Mouse (Mus musculus) layer of hippocampus, adult 2 months (tissue): ENCODE measurements around the gene Sertad3. TPM values are rescaled to one million over a fixed set of nuclear protein-coding genes. Genes with fewer than 3 reads are reported as not detected.

Source experiments
- DNase-seq, 2 experiments: peaks; one replicate each; pipeline ENCODE4 v3.0.0; 2022; ENCODE audit warnings: low spot score in 2 of 2
- H3K27ac ChIP-seq: fragments of 200-600 bp; 2 replicates; pipeline ENCODE4 v1.8.1; 2022
- H3K4me3 ChIP-seq: fragments of 200-600 bp; 2 replicates; pipeline ENCODE4 v1.8.1; 2022; ENCODE audit warnings: mild to moderate bottlenecking
- CTCF ChIP-seq: fragments of 200-600 bp; conservative IDR thresholded peaks from 2 replicates; pipeline ENCODE4 v1.8.1; 2022; ENCODE audit warnings: antibody characterized with exemption, mild to moderate bottlenecking, moderate library complexity
- total RNA-seq, 2 experiments: library from RNA; stranded (reverse); gene quantifications; 2 replicates each; pipeline ENCODE4 v1.2.3; 2021

Sertad3 gene
- total RNA-seq, 2 experiments from 2014 or later = 3.3 to 3.8 TPM

DNA sequence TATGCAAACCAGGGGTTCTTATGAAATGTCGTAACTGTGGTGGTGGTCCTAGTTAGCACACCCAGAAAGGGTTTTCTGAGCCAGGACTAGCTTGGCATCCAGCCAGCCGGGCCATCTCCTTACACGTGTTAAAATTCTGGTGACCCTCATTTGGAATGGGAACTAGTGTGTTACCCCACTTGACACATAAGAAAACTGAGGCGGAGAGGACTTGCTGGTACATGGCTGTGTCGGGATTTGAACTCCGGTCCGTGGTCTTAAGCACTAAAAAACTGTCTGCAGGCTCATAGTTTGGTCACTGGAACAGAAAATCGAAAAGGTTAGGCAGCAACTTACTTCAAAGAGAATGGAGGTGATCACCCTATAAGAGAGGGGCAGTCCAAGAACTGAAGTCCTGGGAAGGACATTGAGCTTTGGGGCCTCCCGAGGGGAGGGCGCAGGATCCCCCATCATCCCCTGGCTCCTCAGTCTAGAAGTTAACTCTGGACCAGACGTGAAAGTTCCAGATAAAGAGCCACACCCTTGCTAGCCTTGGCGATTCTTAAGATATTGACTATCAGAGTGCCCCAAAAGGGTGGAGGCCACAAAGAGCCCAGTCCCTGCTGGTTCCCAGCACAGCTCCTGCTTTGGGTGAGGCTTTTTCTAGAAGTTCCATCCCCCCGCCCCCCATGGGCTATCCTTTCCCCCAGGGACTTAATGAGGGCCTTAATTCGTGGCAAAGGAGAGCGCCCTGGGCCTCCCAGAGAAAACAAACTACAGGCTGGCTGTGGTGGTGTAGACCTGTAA, 25.0 kb upstream of the Sertad3 start:
- peak overlapping the region; percentile 67 for H3K4me3 ChIP-seq
- peak in 1 of 2 experiments; percentile 24 for DNase-seq
- peak overlapping the region; percentile 77 for H3K27ac ChIP-seq
- TF ChIP-seq CTCF = no peak

DNA sequence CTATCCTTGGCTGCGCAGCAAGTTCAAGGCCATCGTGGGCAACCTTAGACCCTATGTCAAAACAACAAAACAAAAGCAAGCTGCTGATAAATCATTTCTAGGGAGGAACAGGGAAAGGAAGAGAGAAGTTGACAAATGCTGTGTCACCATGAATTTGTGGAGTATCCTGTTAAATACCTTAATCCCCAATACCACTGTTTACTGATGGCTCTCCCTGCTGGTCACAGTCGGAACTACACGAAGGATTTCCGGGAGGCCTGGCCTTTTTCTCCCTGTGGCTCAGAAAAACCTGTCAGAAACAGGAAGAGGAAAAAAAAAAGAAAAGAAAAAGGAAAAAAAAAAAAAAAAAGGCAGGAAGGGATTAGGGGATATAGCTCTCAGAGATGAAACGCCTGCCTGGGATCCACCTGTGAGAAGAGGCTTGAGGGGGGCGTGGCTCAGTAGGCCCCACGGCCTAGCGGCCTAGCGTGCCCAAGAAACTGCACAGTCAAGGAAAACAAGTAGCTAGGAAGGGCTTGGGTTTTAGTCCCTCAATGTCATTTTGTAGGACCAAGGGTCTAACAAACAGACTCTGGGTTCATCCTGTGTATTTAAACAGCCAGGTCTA, 24.2 kb upstream of the Sertad3 start:
- Histone ChIP-seq H3K27ac (no peak overlapping the region), H3K4me3 (no peak overlapping the region)
- peak; percentile 84 for TF ChIP-seq CTCF
- peak in 1 of 2 experiments; percentile 83 for DNase-seq

DNA sequence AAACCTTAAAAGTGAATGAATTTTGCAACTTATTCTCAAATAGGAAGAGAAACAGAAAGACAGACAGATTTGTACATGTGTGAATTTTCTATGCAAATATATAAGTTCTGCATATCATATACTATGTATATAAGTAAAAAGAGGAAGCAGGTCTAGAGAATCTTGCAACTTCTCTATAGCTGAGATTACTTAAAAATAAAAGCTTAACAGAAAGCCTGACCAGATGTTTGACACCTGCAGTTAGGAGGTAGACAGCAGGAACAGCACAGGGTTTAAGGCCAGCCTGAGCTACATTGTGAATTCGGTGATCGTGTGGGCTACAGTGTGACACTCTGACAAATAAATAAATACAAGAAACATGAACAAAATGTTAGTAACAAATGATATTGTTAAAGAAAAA, 22.2 kb upstream of the Sertad3 start:
- Histone ChIP-seq H3K4me3 (no peak overlapping the region), H3K27ac (no peak overlapping the region)
- DNase-seq = no peak
- no peak for TF ChIP-seq CTCF

GRCm38 (mm10) chr7:27452206-27452770, 21.3 kb upstream of the Sertad3 start:
- no peak for TF ChIP-seq CTCF
- H3K4me3 ChIP-seq = no peak overlapping the region
- H3K27ac ChIP-seq = no peak overlapping the region
- DNase-seq = no peak

- DNase-seq = no peak
- Histone ChIP-seq H3K4me3 (no peak overlapping the region), H3K27ac (no peak overlapping the region)
- TF ChIP-seq CTCF = no peak
Observed at GRCm38 (mm10) chr7:27454461-27455121, 19.0 kb upstream of the Sertad3 start.

DNA sequence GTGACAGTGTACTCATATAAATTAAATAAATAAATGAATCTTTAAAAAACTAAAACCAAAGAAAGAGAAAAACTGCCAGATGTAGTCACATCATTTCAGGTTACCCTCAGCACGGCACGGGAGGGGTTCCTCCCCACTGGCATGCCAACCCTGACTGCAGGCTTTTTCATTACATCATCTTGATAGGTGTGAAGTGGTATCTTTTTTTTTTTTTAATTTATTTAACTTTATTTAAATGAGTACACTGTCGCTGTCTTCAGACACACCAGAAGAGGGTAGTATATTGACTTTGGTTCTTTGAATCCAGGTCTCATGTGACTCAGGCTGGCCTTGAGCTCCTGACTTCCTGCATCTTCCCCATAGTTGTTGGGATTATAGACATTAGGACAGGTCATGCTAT, 18.3 kb upstream of the Sertad3 start:
- H3K27ac ChIP-seq = no peak overlapping the region
- no peak for TF ChIP-seq CTCF
- no peak for DNase-seq
- no peak overlapping the region for H3K4me3 ChIP-seq

GRCm38 (mm10) chr7:27458614-27459013, 15.0 kb upstream of the Sertad3 start:
- no peak for DNase-seq
- no peak for TF ChIP-seq CTCF
- Histone ChIP-seq H3K4me3 (no peak overlapping the region), H3K27ac (no peak overlapping the region)

DNA sequence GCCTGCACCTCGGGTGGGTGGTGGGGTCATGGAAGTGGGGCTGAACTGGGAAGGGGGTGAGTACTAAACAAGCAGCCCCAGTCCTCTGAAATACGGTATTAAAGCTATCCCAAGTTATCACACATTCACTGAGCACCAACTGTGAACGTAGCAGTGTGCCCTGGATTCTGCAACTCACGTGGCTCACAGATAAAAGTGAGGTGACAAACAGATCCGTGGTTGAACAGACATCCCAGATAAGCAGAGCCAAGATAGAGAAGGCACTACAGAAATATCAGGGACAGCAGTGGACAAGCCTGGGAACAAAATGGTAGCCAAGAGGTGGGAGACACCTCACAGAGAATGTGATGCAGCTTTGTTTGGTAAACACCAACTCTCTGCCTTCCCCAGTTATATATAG, 13.9 kb upstream of the Sertad3 start:
- Histone ChIP-seq H3K27ac (no peak overlapping the region), H3K4me3 (no peak overlapping the region)
- TF ChIP-seq CTCF = no peak
- DNase-seq = no peak

- no peak overlapping the region for H3K27ac ChIP-seq
- no peak for TF ChIP-seq CTCF
- H3K4me3 ChIP-seq = no peak overlapping the region
- no peak for DNase-seq
Observed at GRCm38 (mm10) chr7:27460477-27460876, 13.1 kb upstream of the Sertad3 start.

GRCm38 (mm10) chr7:27467648-27468047, 5.9 kb upstream of the Sertad3 start:
- no peak overlapping the region for H3K4me3 ChIP-seq
- no peak overlapping the region for H3K27ac ChIP-seq
- DNase-seq = no peak
- TF ChIP-seq CTCF = no peak

DNA sequence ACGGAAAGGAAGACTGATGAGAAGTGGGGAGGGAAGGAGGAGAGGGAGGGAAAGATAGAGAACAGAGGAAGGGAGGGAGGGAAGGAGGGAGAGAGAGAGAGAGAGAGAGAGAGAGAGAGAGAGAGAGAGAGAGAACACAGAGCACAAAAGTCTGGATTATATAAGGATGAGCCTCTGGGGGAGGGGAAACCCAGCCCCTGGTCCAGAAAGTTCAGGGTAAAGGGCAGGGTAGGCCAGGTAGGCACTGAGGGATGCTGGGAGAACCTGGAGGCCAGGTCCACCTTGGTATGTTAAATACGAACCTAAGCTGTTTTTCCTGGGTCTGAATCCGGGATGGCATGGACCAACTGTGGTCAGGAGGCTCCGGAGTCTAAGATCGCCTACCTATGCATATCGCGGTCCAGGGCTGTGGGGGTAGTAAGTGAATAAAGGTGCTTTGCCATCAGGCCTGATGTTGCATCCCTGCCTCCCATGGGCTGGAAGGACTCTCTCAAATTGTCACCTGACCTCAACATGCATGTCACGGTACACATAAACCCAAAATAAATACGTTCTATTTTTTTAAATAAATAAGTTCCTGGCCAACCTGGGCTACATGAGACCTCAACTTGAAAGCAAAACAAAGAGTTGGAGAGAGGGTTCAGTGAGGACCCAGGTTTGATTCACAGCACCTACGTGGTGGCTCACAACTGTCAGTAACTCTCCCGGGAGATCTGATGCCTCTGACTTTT, 2.0 kb upstream of the Sertad3 start:
- no peak for DNase-seq
- no peak overlapping the region for H3K4me3 ChIP-seq
- no peak overlapping the region for H3K27ac ChIP-seq
- no peak for TF ChIP-seq CTCF

DNA sequence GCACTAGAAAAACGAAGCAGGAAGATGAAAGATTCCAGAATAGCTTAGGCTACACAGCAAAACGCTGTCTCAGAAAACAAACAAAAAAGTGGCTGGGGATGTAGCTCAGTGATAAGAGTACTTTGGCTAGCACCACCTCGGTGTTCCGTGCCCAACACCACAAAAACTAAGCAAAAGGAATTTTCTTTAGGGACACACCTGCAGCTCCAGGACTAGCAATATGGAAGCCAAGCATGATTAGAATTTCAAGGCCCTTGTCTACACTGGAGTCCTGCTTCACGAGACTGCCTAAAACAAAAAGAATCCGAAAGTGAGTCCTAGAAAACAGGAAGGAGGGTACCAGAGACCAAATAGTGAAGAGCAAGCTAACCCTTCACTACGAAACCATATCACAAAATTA, 972 bp upstream of the Sertad3 start:
- TF ChIP-seq CTCF = no peak
- Histone ChIP-seq H3K4me3 (peak overlapping the region; percentile 69), H3K27ac (peak overlapping the region; percentile 88)
- DNase-seq = no peak
